Mouse (Mus musculus) ZHBTc4 (cell line): ENCODE results near the gene Gns.

Experiments used
- DNase-seq: peaks from one replicate; pipeline ENCODE4 v3.0.0-alpha.2; 2011; ENCODE audit warnings: low read depth, low spot score

Gns gene

GRCm38 (mm10) chr10:121365781-121366272 is 937 bp downstream of the Gns start:
- peak; percentile 62 for DNase-seq

GRCm38 (mm10) chr10:121367271-121367670 is 2.4 kb downstream of the Gns start:
- DNase-seq = no peak

- no peak for DNase-seq
Measured at GRCm38 (mm10) chr10:121367780-121368179, 2.9 kb downstream of the Gns start.

- no peak for DNase-seq
Measured at GRCm38 (mm10) chr10:121368783-121369465, 4.0 kb downstream of the Gns start.

GRCm38 (mm10) chr10:121370777-121371176 is 5.9 kb downstream of the Gns start:
- DNase-seq = peak; percentile 74

- no peak for DNase-seq
Measured at GRCm38 (mm10) chr10:121374013-121374412, 9.1 kb downstream of the Gns start.

- no peak for DNase-seq
Measured at GRCm38 (mm10) chr10:121374693-121375620, 10.1 kb downstream of the Gns start.

- peak; percentile 22 for DNase-seq
Measured at GRCm38 (mm10) chr10:121375649-121376493, 11.0 kb downstream of the Gns start.

GRCm38 (mm10) chr10:121376530-121377271 is 11.8 kb downstream of the Gns start:
- DNase-seq = peak; percentile 66

- peak; percentile 35 for DNase-seq
Measured at GRCm38 (mm10) chr10:121379387-121379786, 14.5 kb downstream of the Gns start.

GRCm38 (mm10) chr10:121381280-121381679 is 16.4 kb downstream of the Gns start:
- no peak for DNase-seq

GRCm38 (mm10) chr10:121384710-121385109 is 19.8 kb downstream of the Gns start:
- DNase-seq = no peak

- DNase-seq = no peak
Measured at GRCm38 (mm10) chr10:121385695-121386094, 20.8 kb downstream of the Gns start.

GRCm38 (mm10) chr10:121386347-121386746 is 21.5 kb downstream of the Gns start:
- no peak for DNase-seq

GRCm38 (mm10) chr10:121390602-121391001 is 25.7 kb downstream of the Gns start:
- no peak for DNase-seq

GRCm38 (mm10) chr10:121391901-121392300 is 27.0 kb downstream of the Gns start:
- DNase-seq = no peak

GRCm38 (mm10) chr10:121394270-121394669 is 29.4 kb downstream of the Gns start:
- DNase-seq = no peak

GRCm38 (mm10) chr10:121394789-121395325 is 30.0 kb downstream of the Gns start:
- peak; percentile 35 for DNase-seq

GRCm38 (mm10) chr10:121395542-121396176 is 30.8 kb downstream of the Gns start:
- DNase-seq = peak; percentile 78

- no peak for DNase-seq
Measured at GRCm38 (mm10) chr10:121398599-121398998, 33.7 kb downstream of the Gns start.
